Mouse (Mus musculus): Measurements from ENCODE around the gene Itpkc.

DNA sequence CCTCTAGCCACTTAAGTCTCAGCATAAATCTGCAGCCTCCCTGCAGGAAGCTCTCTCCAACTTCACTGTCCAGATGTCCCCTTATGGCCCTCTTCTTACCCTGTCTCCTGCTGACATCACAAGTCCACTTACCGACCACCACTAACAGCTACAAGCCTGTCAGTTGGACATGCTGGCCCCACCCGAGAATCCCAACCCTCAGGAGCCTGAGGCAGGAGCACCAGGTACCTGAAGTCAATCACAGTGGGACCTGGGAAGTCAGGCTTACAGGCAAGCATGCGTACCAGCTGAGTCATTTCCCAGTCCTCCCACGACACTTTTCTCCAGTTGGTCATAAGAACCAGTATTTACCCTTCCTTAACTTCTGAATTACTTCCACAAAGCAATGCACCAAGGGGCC, 34.7 kb downstream of the Itpkc start:
- TF ChIP-seq CTCF (IDR thresholded peaks at IDR 0.05; ENCODE audit: insufficient read depth, low read length) (no peak), POLR2A (IDR thresholded peaks at IDR 0.05; ENCODE audit: borderline replicate concordance, extremely low read depth, low read depth, low read length) (no peak)

All from lung, adult 2 months (tissue).